Mouse (Mus musculus) CH12.LX (cell line): ENCODE data around the gene Syt2. TPM values are rescaled to one million over a fixed set of nuclear protein-coding genes. Genes with fewer than 3 reads are reported as not detected.

ENCODE experiments used
- polyA plus RNA-seq: library from polyadenylated mRNA; unstranded; fragments of >175 nt; gene quantifications from 2 replicates; pipeline ENCODE4 v1.2.1, GENCODE M21; 2012; ENCODE audit warnings: low read depth; ENCODE audit not compliant: insufficient read length
- total RNA-seq, 2 experiments: library from RNA; depleted of rRNA; stranded (reverse); fragments of 300-350 nt in 1 of 2; fragments of >200 nt in 1 of 2; gene quantifications; 2 replicates each; pipeline ENCODE4 v1.2.3; 2012 to 2014

Gene Syt2
- total and polyA plus RNA-seq, 3 experiments, result not detected

Other genes starting within 250 kb of the Syt2 start
- 25.2 and 38.1 TPM in 2 replicates for gene Cyb5r1, start 241.1 kb upstream of the Syt2 start, total RNA-seq (2012; rRNA removed)
- 17.5 and 18.6 TPM in 2 replicates for gene Cyb5r1, start 241.1 kb upstream of the Syt2 start, total RNA-seq (2014; rRNA removed)
- 43.6 and 44.3 TPM in 2 replicates for gene Cyb5r1, start 241.1 kb upstream of the Syt2 start, polyA plus RNA-seq
- 58.4 and 64.1 TPM in 2 replicates for gene Adipor1, start 231.3 kb upstream of the Syt2 start, total RNA-seq (2012; rRNA removed)
- gene Adipor1, start 231.3 kb upstream of the Syt2 start, total RNA-seq (2014; rRNA removed), result 83.7 and 94.0 TPM in 2 replicates
- gene Adipor1, start 231.3 kb upstream of the Syt2 start, polyA plus RNA-seq, result 65.3 and 70.8 TPM in 2 replicates
- 17.6 and 18.2 TPM in 2 replicates for gene Klhl12, start 191.1 kb upstream of the Syt2 start, total RNA-seq (2012; rRNA removed)
- gene Klhl12, start 191.1 kb upstream of the Syt2 start, total RNA-seq (2014; rRNA removed), result 20.6 and 20.8 TPM in 2 replicates
- gene Klhl12, start 191.1 kb upstream of the Syt2 start, polyA plus RNA-seq, result 17.5 and 19.1 TPM in 2 replicates
- gene Rabif, start 152.0 kb upstream of the Syt2 start, total RNA-seq (2012; rRNA removed), result 12.5 and 14.6 TPM in 2 replicates
- 22.4 and 23.4 TPM in 2 replicates for gene Rabif, start 152.0 kb upstream of the Syt2 start, total RNA-seq (2014; rRNA removed)
- 17.2 and 22.9 TPM in 2 replicates for gene Rabif, start 152.0 kb upstream of the Syt2 start, polyA plus RNA-seq
- 0.08 TPM in 1 of 2 replicates, not detected in the other for gene Mgat4e, start 97.0 kb upstream of the Syt2 start, total RNA-seq (2012; rRNA removed)
- gene Mgat4e, start 97.0 kb upstream of the Syt2 start, total RNA-seq (2014; rRNA removed), result not detected in 2 replicates
- not detected in 2 replicates for gene Mgat4e, start 97.0 kb upstream of the Syt2 start, polyA plus RNA-seq
- 8.9 and 14.3 TPM in 2 replicates for gene Kdm5b, start 86.5 kb upstream of the Syt2 start, total RNA-seq (2012; rRNA removed)
- 1.8 and 1.9 TPM in 2 replicates for gene Kdm5b, start 86.5 kb upstream of the Syt2 start, total RNA-seq (2014; rRNA removed)
- 4.1 and 5.8 TPM in 2 replicates for gene Kdm5b, start 86.5 kb upstream of the Syt2 start, polyA plus RNA-seq